Mouse (Mus musculus) kidney, embryonic 15.5 days (tissue): ENCODE results near the gene Gm49333. TPM values are rescaled to one million over a fixed set of nuclear protein-coding genes. Genes with fewer than 3 reads are reported as not detected.

Experiments
- ATAC-seq: fragments of 200-750 bp; cut with Nextera tagmentation; replicated peaks from 2 replicates; pipeline ENCODE4 v1.8.0; 2017; ENCODE audit warnings: moderate TSS enrichment; ENCODE audit not compliant: low FRiP score
- H3K27ac ChIP-seq: fragments of 300-500 bp; sonication (generic); 2 replicates; pipeline ENCODE4 v1.5.1; 2015; ENCODE audit warnings: mild to moderate bottlenecking, inconsistent platforms
- H3K27me3 ChIP-seq: fragments of 300-500 bp; sonication (generic); 2 replicates; pipeline ENCODE4 v1.6.1; 2015; ENCODE audit warnings: inconsistent platforms
- H3K36me3 ChIP-seq: fragments of 300-500 bp; sonication (generic); 2 replicates; pipeline ENCODE4 v1.6.1; 2015; ENCODE audit warnings: inconsistent platforms
- H3K4me1 ChIP-seq: fragments of 300-500 bp; sonication (generic); 2 replicates; pipeline ENCODE4 v1.6.1; 2015; ENCODE audit warnings: inconsistent platforms
- H3K4me2 ChIP-seq: fragments of 300-500 bp; sonication (generic); 2 replicates; pipeline ENCODE4 v1.6.1; 2015; ENCODE audit warnings: moderate library complexity, mild to moderate bottlenecking, inconsistent platforms
- H3K4me3 ChIP-seq: fragments of 300-500 bp; sonication (generic); replicated peaks from 2 replicates; pipeline ENCODE4 v1.5.1; 2015; ENCODE audit warnings: mild to moderate bottlenecking, inconsistent platforms
- H3K9ac ChIP-seq: fragments of 300-500 bp; sonication (generic); 2 replicates; pipeline ENCODE4 v1.6.1; 2015; ENCODE audit warnings: mild to moderate bottlenecking, inconsistent platforms
- H3K9me3 ChIP-seq: fragments of 300-500 bp; sonication (generic); replicated peaks from 2 replicates; pipeline ENCODE4 v1.6.1; 2016; ENCODE audit warnings: inconsistent platforms
- WGBS: fragments of 180-500 bp; shearing (Covaris S2); methylation state at CpG from one replicate; pipeline ENCODE4 v1.1.7; 2015; ENCODE audit warnings: mixed read lengths; 5-methylcytosine and 5-hydroxymethylcytosine counted together
- polyA plus RNA-seq: library from polyadenylated mRNA; unstranded; fragments of >200 nt; fragmentation: Nextera tagmentation; extraction: Ambion mirVana; gene quantifications from 2 replicates; pipeline ENCODE4 v1.2.1, GENCODE M21; 2015

Gm49333 gene
- polyA plus RNA-seq, 1 experiment from 2014 or later: not detected

GRCm38 (mm10) chr16:20604705-20605104, 6.7 kb upstream of the Gm49333 start:
- H3K27me3 ChIP-seq: no peaks in the 10 kb centered on the region
- H3K36me3 ChIP-seq: peaks cover 39% of the 10 kb centered on the region
- no peak overlapping the region for H3K4me3 ChIP-seq
- no peak overlapping the region for H3K4me2 ChIP-seq
- WGBS: 80% methylated on average over 9 of the region's 9 CpGs
- no peak for ATAC-seq
- no peak overlapping the region for H3K27ac ChIP-seq
- H3K4me1 ChIP-seq: peaks cover 9% of the 10 kb centered on the region
- H3K9me3 ChIP-seq: no peaks in the 10 kb centered on the region
- H3K9ac ChIP-seq: no peak overlapping the region

- Histone ChIP-seq H3K4me1 (peaks cover 28% of the 10 kb centered on the region), H3K9me3 (no peaks in the 10 kb centered on the region), H3K4me3 (peak overlapping the region; percentile 76), H3K36me3 (peaks cover 22% of the 10 kb centered on the region), H3K9ac (peak overlapping the region; percentile 76), H3K4me2 (peak overlapping the region; percentile 89), H3K27me3 (no peaks in the 10 kb centered on the region), H3K27ac (peak overlapping the region; percentile 90)
- WGBS: under 1% methylated on average over 28 of the region's 28 CpGs
- ATAC-seq: peak; percentile 77
Observed at GRCm38 (mm10) chr16:20610501-20611356, 681 bp upstream of the Gm49333 start.

- Histone ChIP-seq H3K4me2 (peak overlapping the region; percentile 98), H3K4me1 (peaks cover 32% of the 10 kb centered on the region), H3K27ac (no peak overlapping the region), H3K9ac (no peak overlapping the region), H3K4me3 (peak overlapping the region; percentile 71), H3K9me3 (no peaks in the 10 kb centered on the region), H3K27me3 (peaks cover 39% of the 10 kb centered on the region), H3K36me3 (peaks cover 8% of the 10 kb centered on the region; the same call in 1 of the 2 replicates)
- WGBS: 2% methylated on average over 80 of the region's 83 CpGs
- peak; percentile 52 for ATAC-seq
Observed at GRCm38 (mm10) chr16:20619541-20620398, 8.4 kb downstream of the Gm49333 start.

- 0% methylated on average over 9 of the region's 9 CpGs for WGBS
- Histone ChIP-seq H3K36me3 (peaks cover 8% of the 10 kb centered on the region; the same call in 1 of the 2 replicates), H3K9me3 (no peaks in the 10 kb centered on the region), H3K4me3 (peak overlapping the region; percentile 71), H3K9ac (no peak overlapping the region), H3K4me1 (peaks cover 32% of the 10 kb centered on the region), H3K27me3 (peaks cover 39% of the 10 kb centered on the region), H3K4me2 (peak overlapping the region; percentile 98), H3K27ac (no peak overlapping the region)
- no peak; the same call in 1 of the 2 replicates for ATAC-seq
Observed at GRCm38 (mm10) chr16:20620399-20620735, 9.0 kb downstream of the Gm49333 start.

GRCm38 (mm10) chr16:20620751-20621190, 9.4 kb downstream of the Gm49333 start:
- peak overlapping the region; percentile 63 for H3K9ac ChIP-seq

GRCm38 (mm10) chr16:20621191-20621990, 10.0 kb downstream of the Gm49333 start, which contains the start of gene Camk2n2:
TSS of gene Camk2n2 (minus strand) at chr16:20621287.
- Histone ChIP-seq H3K9ac (peak within 1 kb of the TSS; percentile 63), H3K9me3 (no peaks in the 10 kb centered on the region), H3K27me3 (peaks cover 39% of the 10 kb centered on the region), H3K4me1 (peaks cover 32% of the 10 kb centered on the region), H3K36me3 (peaks cover 8% of the 10 kb centered on the region; the same call in 1 of the 2 replicates), H3K4me3 (peak within 1 kb of the TSS; percentile 71), H3K4me2 (peak within 1 kb of the TSS; percentile 98), H3K27ac (peak within 1 kb of the TSS; percentile 56)
- peak; percentile 74 for ATAC-seq
- WGBS: under 1% methylated on average over 85 of the region's 92 CpGs

More at GRCm38 (mm10) chr16:20620751-20621190, 9.4 kb downstream of the Gm49333 start:
- Histone ChIP-seq H3K4me2 (peak overlapping the region; percentile 98), H3K4me1 (peaks cover 32% of the 10 kb centered on the region), H3K36me3 (peaks cover 8% of the 10 kb centered on the region; the same call in 1 of the 2 replicates), H3K4me3 (peak overlapping the region; percentile 71), H3K27ac (no peak overlapping the region), H3K9me3 (no peaks in the 10 kb centered on the region), H3K27me3 (peaks cover 39% of the 10 kb centered on the region)
- under 1% methylated on average over 32 of the region's 32 CpGs for WGBS
- peak; percentile 26 for ATAC-seq

GRCm38 (mm10) chr16:20621991-20622685, 10.7 kb downstream of the Gm49333 start:
- Histone ChIP-seq H3K4me2 (peak overlapping the region; percentile 98), H3K27ac (peak overlapping the region; percentile 56), H3K9me3 (no peaks in the 10 kb centered on the region), H3K9ac (peak overlapping the region; percentile 63), H3K27me3 (peaks cover 44% of the 10 kb centered on the region), H3K36me3 (peaks cover 8% of the 10 kb centered on the region; the same call in 1 of the 2 replicates), H3K4me3 (peak overlapping the region; percentile 71), H3K4me1 (peaks cover 32% of the 10 kb centered on the region)
- ATAC-seq: peak; percentile 20
- WGBS: under 1% methylated on average over 34 of the region's 37 CpGs

- Histone ChIP-seq H3K36me3 (peaks cover 8% of the 10 kb centered on the region; the same call in 1 of the 2 replicates), H3K4me1 (peaks cover 32% of the 10 kb centered on the region), H3K4me3 (no peak overlapping the region), H3K9me3 (no peaks in the 10 kb centered on the region), H3K27me3 (peaks cover 47% of the 10 kb centered on the region), H3K9ac (no peak overlapping the region), H3K27ac (no peak overlapping the region), H3K4me2 (no peak overlapping the region)
- ATAC-seq: no peak
- 66% methylated on average over 2 of the region's 2 CpGs for WGBS
Observed at GRCm38 (mm10) chr16:20623211-20623610, 11.8 kb downstream of the Gm49333 start.

GRCm38 (mm10) chr16:20628871-20629391, 17.5 kb downstream of the Gm49333 start:
- Histone ChIP-seq H3K36me3 (no peaks in the 10 kb centered on the region), H3K4me2 (peak overlapping the region; percentile 89), H3K27me3 (peaks cover 31% of the 10 kb centered on the region), H3K4me1 (peaks cover 13% of the 10 kb centered on the region), H3K9me3 (no peaks in the 10 kb centered on the region), H3K27ac (no peak overlapping the region), H3K4me3 (no peak overlapping the region), H3K9ac (no peak overlapping the region)
- WGBS: 54% methylated on average over 11 of the region's 11 CpGs
- no peak for ATAC-seq

GRCm38 (mm10) chr16:20629731-20630634, 18.6 kb downstream of the Gm49333 start, which contains the start of gene Ece2:
TSS of gene Ece2 (plus strand) at chr16:20629828.
- Histone ChIP-seq H3K27ac (no peak within 1 kb of the TSS), H3K9ac (peak within 1 kb of the TSS; percentile 57), H3K27me3 (peaks cover 28% of the 10 kb centered on the region), H3K4me1 (peaks cover 13% of the 10 kb centered on the region), H3K36me3 (no peaks in the 10 kb centered on the region), H3K4me2 (peak within 1 kb of the TSS; percentile 89), H3K4me3 (peak within 1 kb of the TSS; percentile 56), H3K9me3 (no peaks in the 10 kb centered on the region)
- 7% methylated on average over 52 of the region's 54 CpGs for WGBS
- peak; percentile 76 for ATAC-seq
